ENCODE assay signal across 21 mouse cellular contexts in the genomic region with DNA sequence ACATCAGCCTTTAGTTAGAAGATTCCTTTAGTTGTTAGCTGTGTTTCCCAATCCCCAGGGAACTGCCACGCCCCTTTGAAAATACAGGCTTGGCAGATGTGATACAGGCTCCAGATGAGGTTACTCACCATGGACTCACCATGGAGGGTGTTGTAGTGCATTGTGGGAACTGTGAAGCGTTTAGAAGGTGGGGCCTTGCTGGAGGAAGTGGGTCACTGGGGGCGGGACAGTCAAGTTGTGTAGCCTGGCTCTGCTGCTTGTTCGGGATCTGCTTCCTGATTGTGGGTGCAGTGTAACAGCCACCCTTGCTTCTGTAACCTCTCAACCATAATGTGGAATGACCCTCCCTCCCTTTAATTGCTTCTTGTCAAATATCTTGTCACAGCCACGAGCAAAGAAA.
DNase-seq lines count a peak whose midpoint lies in the region; ATAC-seq lines count a peak whose summit lies in the region.
"Had no signal": no experiment of that assay in that cellular context is flagged by ENCODE, and none has a peak within 500 bp of the region (broad histone marks: within the 10 kb centered on the region; RNA-seq: fewer than 3 reads in every experiment).

No protein-coding gene starts in this region.

- ATAC-seq in megakaryocyte, adult 5-6 weeks (ENCODE audit: poor library complexity, severe bottlenecking) = 0 out of 2 replicates have a peak, but pooled peaks have one; percentile 34
- ATAC-seq: forebrain, embryonic 13.5 days; forebrain, embryonic 16.5 days; hindbrain, embryonic 16.5 days; intestine, embryonic 15.5 days; Patski had no signal

- DNase-seq in retina, postnatal 1 day = peak; percentile 28
- no peak for DNase-seq in retina, embryonic 14.5 days (ENCODE audit: low spot score)
- peak; percentile 8 for DNase-seq in R1 (ENCODE audit: low read depth, low spot score)
- DNase-seq in adrenal gland, adult 8-10 months = no peak
- no peak for DNase-seq in urinary bladder, postnatal 25 days (ENCODE audit: low spot score)
- DNase-seq in testis, postnatal 14 days (ENCODE audit: low spot score) = no peak
- DNase-seq: adrenal gland, adult 2 months; cerebellum, adult 11 months; cerebellum, adult 2 months; cerebellum, adult 9-11 months; cerebellum, postnatal 25 days; gastrocnemius, postnatal 14 days; heart, adult 18-20 months; heart, postnatal 10 days; heart, postnatal 36 days had no signal

Comparison
In these comparisons a context has a peak if more than half of its experiments do, and no peak if none do; other contexts are left out.
1. DNase-seq: peak in retina, postnatal 1 day (single experiment) and R1 (single experiment); none in retina, embryonic 14.5 days (single experiment), adrenal gland, adult 8-10 months (single experiment), urinary bladder, postnatal 25 days (single experiment) and testis, postnatal 14 days (single experiment).